Mouse (Mus musculus): ENCODE measurements around the gene Rnf145.

DNA sequence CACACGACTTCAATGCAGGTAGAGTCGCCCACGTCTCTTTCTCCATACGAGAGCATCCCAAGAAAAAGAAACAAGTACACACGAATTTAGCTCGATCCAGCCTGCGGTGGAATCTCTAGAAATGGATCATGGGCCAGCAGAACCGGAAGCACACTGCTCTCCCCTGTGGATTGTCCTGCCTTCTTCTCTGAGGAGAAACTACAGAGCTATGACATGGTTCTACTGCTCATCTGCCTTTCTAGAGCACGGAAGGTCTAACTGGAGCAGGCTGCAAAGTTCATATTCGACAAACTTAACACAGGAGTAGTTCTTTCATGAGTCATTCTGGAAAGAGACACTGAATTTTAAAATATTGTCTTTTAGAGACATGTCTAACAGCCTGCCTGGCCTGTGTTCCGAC, 89.9 kb downstream of the Rnf145 start:
- TF ChIP-seq CTCF (IDR thresholded peaks at IDR 0.05; ENCODE audit: low read depth, low read length) (no peak), POLR2A (IDR thresholded peaks at IDR 0.05; ENCODE audit: borderline replicate concordance, low read depth, low read length) (no peak)
